Mouse (Mus musculus) retina, embryonic 14.5 days (tissue): Measurements from ENCODE around the gene Akt3.

ENCODE experiments used
- DNase-seq: peaks from one replicate; pipeline ENCODE4 v3.0.0-alpha.2; 2015; ENCODE audit warnings: low spot score

Gene Akt3

DNA sequence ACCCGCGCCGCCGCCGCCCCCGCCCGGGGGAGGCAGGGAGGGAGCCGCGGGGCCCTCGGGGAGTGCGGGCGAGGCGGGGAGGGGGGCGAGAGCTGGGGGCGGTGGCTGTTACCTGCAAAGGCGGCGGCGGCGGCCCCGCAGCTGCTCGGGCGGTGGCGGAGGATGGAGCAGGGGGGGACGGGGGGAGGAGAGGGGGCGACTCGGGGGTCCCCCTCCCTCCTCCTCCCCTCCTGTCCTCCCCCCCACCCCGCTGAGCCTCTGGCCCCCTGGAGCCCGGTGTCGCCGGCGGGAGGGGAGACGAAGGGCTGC lies at the start of gene Akt3:
Gene Akt3, minus strand, starts transcription at position 170 of the 309 bp plus-strand sequence.
- no peak for DNase-seq

GRCm38 (mm10) chr1:177307549-177307948 lies 49.5 kb upstream of the Akt3 start:
- DNase-seq = no peak

- no peak for DNase-seq
Observed at GRCm38 (mm10) chr1:177298231-177298630, 40.2 kb upstream of the Akt3 start.

GRCm38 (mm10) chr1:177286764-177287163 lies 28.8 kb upstream of the Akt3 start:
- no peak for DNase-seq

DNA sequence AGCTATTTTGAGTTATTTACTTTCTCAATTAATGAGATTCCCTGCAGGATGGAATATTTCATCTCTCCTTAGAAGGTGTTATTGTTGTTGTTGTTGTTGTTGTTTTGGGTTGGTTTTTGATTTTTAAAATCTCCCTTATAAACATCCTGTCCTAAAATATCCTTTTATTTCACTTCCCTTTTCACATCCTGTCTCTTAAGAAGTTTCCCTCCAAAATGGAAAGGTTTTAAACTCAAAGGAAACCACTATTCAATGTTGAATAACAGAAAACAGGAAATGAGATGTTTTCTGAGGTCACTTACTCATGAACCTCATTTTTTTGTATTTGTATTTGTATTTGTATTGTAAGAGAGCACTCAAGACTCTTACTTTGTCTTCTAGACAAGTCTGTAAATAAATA lies 23.9 kb upstream of the Akt3 start:
- no peak for DNase-seq

DNA sequence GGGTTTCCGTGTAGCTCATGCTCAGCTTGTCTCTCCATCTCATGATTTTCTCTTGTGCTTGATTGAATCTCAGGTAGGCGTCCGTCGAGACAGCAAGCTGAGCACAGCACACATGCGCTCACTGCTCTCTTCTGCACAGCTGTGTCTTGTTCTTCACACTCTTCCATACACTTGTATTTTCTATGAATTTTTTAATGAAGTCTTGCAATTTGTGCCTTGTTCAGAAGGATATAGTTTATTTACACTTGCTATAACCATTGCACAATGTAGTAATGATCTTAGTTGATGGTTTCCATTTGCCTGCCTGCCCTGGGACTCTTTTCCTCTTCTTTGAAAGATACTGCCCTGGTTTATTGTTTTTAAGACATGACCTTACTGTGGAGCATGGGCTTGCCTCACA lies 19.4 kb upstream of the Akt3 start:
- no peak for DNase-seq

DNA sequence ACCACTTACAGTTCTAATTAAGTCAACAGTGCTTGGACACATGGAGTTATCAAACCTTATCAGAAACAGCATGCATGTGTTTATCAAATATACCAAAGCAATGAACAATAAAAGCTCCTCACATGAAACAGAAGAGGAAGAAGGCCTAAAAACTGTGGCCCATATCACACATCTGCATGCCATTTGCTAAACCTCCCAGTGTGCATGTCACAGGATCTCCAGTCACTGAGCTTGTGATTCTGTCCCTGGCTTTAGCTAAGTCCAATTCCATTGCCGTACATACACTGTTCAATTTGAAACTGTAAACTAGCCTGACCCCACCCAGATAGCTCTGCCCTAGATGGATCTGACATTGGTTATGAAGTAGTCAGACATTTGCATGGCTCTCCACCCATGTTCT lies 9.6 kb upstream of the Akt3 start:
- no peak for DNase-seq

- DNase-seq = no peak
Observed at GRCm38 (mm10) chr1:177262926-177263325, 4.9 kb upstream of the Akt3 start.

DNA sequence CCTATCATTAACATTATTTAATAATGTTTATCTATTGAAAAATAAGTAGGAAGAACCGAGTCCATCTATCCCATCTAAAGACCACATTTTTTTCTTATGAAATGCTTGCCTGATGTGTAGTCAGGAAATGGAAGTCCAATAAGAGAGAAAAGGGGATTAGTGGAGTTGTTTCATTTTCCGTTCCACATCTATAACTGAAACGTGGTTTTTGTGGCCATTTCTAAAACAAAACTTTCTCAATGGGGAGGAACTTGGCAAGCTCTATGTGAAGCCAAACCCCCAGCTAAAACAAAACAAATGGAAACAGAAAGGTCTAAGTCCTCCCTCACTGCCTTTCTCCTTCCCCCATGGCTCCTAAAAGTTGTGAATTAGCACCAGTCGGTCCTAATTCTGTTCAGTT lies 2.8 kb upstream of the Akt3 start:
- DNase-seq = no peak

DNA sequence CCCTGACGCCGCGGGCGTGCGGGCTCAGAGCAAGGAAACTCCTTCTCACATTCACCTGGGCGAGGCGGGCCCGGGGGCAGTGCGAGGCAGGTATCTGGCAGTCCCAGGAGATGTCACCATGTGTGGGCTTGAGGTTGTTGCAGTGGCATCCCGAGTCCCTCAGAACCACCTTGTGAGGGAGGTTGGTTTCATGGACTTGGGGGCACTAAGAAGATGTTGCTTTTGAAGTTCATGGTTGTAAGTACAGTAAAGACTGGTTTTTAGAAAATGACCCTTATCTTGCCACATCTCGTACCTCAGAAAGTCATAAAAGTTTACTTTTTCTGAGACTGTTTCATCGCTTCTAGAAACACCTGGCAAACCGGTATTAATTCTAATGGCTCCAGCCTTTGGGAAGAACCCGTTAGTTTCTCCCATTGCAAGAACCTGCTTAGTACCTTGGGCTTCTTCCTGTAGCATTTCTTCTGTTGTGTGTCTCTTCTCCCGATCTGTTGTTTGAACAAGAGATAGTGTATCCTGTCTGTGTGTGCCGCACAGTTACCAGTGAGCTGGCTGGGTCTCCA lies 1.1 kb upstream of the Akt3 start:
- DNase-seq = peak; percentile 13

DNA sequence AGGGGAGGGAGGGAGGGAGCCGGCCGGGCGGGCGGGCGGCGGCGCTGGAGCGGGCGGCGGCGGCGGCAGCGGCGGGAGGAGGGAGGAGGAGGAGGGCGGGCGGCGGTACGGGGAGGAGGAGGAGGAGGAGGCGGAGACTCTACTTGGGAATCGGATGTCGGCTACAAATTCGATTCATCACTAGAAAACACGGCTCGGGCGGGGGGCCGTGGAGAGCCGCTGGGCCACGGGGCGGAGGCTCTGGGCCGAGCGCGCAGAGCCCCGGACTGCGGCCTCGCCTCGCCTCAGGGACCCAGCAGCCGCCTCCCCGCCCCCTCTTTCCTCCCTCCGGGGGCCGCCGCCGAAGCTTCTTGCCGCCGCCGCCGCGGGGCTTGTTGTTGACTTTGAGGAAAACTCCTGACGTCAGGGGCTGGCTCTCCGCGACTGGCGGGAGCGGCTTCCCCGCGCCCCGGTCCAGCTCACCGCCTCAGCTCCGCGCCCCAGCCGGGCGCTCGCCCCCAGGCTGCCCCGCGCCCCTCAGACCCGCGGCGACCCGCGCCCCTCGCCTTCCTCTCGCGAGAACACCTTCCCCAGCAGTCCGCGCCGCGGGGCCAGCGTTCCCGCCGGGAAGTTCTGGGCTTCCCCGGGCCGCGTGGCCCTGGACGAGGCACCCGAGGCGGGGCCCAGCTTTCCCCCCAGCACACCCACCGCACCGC lies 487 bp upstream of the Akt3 start:
- peak; percentile 89 for DNase-seq

DNA sequence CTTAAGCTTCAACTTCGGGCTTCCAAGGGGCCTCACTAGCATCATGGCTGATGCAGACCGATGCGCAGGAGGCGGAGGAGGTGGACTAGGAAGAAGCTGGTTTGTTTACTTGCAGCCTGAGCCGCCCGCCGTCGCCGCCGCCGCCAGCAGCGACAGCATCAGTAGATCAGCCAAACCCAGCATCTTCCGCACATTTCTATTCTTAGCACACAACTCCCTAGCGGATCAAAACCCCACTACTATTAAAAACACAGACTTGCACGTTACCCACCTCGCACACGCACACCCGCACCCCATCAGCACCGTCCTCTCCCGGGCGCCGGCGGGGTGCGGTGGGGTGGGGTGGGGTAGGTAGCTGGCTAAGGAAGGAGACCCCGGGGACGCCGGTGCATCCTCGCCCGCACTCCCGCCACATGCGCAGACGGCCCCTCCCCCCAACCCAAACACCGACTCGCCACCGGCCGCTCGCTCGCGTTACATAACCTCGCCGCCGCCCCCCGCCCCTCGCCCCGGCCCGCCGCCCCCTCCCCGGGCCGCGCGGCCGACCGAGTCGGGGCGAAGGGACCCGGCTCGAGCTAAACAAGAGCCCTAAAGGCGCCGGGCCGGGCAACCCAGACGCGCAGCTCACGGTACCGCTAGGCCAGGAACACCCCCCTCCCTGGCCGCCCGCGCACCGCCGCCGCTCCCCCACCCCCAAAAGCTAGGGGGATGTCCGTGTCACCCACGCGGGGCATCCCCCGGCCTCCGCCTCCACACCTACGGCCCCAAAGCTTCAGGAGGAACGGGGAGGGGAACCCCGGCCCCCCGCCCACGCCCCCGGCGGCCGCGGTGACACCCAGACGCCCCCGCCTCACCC lies 597 bp downstream of the Akt3 start:
- DNase-seq = peak; percentile 73

- no peak for DNase-seq
Observed at GRCm38 (mm10) chr1:177248638-177249037, 9.4 kb downstream of the Akt3 start.

GRCm38 (mm10) chr1:177238368-177238767 lies 19.6 kb downstream of the Akt3 start:
- DNase-seq = no peak

- no peak for DNase-seq
Observed at GRCm38 (mm10) chr1:177236695-177237094, 21.3 kb downstream of the Akt3 start.

- no peak for DNase-seq
Observed at GRCm38 (mm10) chr1:177236249-177236648, 21.8 kb downstream of the Akt3 start.

- no peak for DNase-seq
Observed at GRCm38 (mm10) chr1:177234462-177234861, 23.5 kb downstream of the Akt3 start.

- no peak for DNase-seq
Observed at GRCm38 (mm10) chr1:177231122-177231521, 26.9 kb downstream of the Akt3 start.

DNA sequence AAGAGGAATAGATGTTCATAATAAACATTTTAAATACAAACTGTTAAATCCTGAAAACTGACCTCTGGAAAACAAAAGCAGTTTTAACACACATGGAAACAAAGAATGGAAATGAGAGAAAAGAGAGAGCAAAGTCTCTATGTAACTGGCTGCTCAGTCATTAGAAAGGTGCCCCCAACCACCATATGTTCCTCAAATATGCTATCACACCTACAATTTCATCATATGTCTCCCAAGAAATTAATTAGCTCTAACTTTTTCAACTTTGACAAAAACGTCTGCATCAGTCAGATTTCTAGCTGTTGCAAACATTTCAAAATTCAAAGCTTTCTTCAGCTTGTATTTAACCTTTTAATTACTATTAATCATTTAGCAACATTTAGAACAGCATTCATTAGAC lies 59.0 kb downstream of the Akt3 start:
- no peak for DNase-seq

GRCm38 (mm10) chr1:177195224-177195623 lies 62.8 kb downstream of the Akt3 start:
- peak; percentile 38 for DNase-seq

DNA sequence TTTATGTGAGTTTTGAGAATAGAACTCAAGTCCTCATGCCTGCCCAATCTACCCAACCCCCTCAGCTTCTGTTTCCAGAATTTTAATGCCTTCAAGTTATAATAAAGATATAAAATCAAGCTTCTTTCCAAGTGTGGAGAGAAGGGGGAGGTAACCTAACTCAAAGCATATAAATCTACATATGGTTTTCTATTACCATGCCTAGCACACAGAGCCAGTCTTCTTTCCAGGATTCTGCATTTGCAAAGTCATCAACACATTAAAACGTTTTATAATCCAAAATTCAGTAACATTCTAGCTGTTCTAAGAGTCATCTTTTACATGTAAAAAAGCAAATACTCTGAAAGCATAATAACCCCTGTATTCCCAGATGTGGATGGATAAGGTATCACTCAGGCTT lies 63.7 kb downstream of the Akt3 start:
- no peak for DNase-seq

DNA sequence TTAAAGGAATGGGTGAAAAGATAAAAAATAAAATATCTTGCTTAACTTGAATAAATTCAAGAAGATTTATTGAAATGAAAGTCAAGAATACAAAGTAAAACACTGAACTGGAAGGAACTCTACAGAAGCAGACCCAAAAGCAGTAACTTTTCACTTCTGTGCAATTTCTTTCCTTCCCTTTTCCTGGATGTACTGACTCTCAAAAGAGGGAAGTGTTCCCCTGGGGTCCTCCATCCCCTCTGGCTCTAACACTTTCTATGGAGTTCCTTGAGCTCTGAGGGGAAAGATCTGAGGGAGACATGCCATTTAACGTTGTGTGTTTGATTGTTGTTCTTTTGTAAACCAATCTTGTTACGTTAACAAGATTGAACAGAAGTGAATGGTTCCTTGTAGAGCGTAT lies 66.4 kb downstream of the Akt3 start:
- no peak for DNase-seq

DNA sequence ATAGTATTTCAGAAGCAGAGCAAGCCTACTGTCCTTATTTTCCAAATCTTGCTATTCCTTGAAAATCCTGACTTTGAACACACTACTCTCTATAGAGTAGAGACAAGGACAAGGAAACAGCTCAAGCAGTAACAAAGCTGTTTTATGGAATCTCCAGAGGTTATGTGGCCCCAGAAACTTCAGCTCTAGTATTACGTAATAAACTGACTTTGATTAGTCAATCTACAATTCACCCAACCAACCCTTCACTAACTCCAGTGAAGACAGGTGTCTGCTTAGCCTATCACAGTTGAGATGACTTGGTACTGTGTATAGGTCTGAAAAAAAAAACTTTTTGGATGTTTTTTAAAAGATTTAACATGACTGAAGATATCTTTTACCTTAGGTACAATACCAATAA lies 67.6 kb downstream of the Akt3 start:
- DNase-seq = no peak
